Mouse (Mus musculus) granulocyte monocyte progenitor cell, adult 5-6 weeks (primary cell): ENCODE measurements around the gene Adra1b. TPM values are rescaled to one million over a fixed set of nuclear protein-coding genes. Genes with fewer than 3 reads are reported as not detected.

Experiments used
- ATAC-seq: replicated peaks from 2 replicates; pipeline ENCODE4 v1.8.0; 2016; ENCODE audit warnings: mild to moderate bottlenecking, moderate TSS enrichment, inconsistent platforms; ENCODE audit not compliant: poor library complexity, severe bottlenecking
- total RNA-seq, 2 experiments: library from RNA; stranded (forward) in 1 of 2; stranded (reverse) in 1 of 2; fragments of 200-712, 200-1000 nt in 1 of 2; fragments of >200 nt in 1 of 2; fragmentation: Nextera tagmentation in 1 of 2; gene quantifications; 2 replicates each; pipeline ENCODE4 v1.2.3; 2014 to 2017

Adra1b gene
- total RNA-seq (2014; fragmentation: Nextera tagmentation) (not detected in 2 replicates), total RNA-seq (2017) (not detected in 2 replicates)

DNA sequence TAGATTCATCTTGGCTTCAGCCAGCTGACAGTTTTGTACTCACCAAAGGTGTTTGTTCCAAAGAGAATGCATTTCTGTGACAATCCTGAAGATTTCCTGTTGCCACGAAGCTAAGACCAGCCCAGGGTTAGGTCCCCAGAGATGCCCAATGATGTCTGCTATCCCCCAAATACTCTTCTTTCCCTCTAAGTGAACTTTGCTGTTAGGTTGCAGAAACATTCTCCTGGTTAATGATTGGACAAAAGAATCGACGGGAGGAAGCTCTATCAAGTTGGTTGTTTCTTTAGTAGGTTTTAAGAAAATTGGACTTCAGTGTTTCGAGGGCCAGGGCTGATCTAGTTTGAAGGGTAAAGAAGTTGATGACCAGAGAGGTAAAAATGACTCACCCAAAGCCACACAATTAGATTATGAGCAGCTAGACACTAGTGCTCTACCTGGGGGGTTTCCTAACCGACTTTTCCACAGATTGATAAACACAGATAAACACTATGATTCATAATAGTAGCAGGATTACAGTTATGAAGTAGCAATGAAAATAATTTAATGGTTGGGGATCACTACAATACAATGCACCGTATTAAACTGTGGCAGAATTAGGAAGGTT, at the start of gene Adra1b:
Gene Adra1b, minus strand, starts transcription at position 160 of the 604 bp plus-strand sequence.
- no peak for ATAC-seq

DNA sequence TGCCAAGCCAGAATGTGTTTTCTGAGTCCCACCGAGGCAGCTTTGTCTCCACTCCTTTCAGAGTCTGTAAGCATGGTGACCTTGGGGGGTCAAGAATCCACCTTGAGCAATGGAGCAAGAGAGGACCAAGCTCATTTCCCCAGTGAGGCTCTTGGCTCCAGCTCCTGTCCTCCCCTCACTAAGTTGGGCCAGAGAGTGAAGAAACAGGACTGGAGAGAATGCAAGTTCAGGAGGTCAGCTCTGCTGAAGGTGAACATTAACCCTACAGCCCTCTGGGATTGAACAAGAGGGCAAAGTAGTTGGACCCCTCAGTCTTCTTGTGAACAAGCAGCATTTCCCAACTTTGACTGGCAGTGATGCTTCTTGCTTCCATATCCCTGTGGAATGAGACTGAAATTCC, 49.3 kb upstream of the Adra1b start:
- ATAC-seq: no peak

DNA sequence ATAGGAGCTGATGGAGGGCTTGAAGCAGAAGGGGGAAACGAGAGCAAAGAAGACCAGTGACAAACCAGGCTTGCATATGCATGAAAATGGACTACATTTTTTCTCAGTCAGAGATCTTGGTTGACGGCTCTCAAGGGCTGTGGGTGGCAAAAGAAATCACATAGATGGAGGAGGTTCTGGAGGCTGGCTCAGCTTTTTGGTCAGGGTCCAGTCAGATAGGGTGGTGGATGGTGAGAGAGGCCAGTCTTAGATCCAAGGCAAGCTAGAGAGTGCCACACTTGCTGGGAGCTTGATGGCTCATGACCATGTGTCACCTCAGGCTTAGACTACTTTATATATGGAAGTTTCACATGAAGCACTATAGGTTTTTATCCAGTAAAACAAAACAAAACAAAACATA, 42.8 kb upstream of the Adra1b start:
- ATAC-seq: no peak

DNA sequence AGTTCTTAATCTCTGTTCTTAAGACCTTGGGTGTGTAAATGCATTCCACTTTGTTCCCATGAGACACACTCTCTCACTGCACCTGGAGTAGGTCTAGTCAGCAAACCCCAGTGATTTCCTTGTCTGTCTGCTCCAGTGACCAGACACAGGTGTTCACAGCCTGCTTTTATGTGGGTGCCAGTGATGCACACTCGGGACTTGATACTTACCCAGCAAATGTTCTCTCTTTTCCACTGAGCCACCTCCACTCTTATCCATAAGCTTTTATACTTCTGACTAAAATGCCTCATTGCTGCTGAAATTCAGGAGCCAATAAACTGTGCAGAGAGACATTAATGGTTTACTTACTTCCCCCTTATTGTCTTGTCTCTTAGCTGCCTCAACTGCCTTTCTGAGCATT, 42.2 kb upstream of the Adra1b start:
- ATAC-seq: no peak

- ATAC-seq: peak; percentile 94
Observed at GRCm38 (mm10) chr11:43940501-43941202, 39.6 kb upstream of the Adra1b start.

GRCm38 (mm10) chr11:43936023-43936422, 35.0 kb upstream of the Adra1b start:
- ATAC-seq: no peak

DNA sequence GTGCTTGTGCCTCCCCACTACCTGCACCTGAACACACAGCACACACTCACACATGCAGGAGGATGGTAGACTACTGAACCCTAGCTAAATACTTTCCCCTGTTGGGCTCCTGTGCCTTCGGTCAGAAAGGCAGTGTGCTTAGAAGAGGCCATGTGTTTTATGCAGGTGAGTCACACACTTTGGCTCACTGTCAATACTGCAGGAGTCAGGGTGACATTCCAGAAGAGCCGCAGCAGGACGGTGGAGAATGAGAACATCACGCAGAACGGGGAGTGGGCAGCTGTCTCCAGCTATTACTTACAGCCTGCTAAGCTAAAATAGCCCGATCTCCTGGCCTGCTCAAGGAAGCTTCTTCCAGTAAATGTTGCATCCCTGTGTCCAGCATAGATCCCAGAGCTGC, 32.5 kb upstream of the Adra1b start:
- ATAC-seq: no peak

DNA sequence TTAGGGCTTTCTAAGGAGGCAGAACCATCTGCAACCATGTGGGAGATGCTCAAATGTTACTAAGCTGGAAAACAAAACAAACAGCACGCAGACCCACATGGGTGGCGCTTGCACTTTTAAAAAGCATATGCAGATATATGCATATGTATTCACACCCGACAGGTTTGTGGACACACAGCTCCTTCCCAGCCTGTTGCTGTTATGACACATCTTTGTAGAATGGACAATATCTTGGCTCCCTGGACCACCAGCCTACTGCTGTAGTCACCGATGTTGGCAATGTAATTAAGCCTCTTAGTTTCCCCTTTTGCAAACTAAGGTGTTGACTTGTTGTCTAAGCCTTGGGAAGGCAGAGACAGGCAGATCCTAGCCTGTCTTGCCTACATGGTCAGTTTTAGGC, 32.0 kb upstream of the Adra1b start:
- no peak for ATAC-seq

- no peak for ATAC-seq
Observed at GRCm38 (mm10) chr11:43930191-43930590, 29.2 kb upstream of the Adra1b start.

- ATAC-seq: no peak
Observed at GRCm38 (mm10) chr11:43929706-43930105, 28.7 kb upstream of the Adra1b start.

GRCm38 (mm10) chr11:43929178-43929577, 28.2 kb upstream of the Adra1b start:
- no peak for ATAC-seq

- ATAC-seq: no peak
Observed at GRCm38 (mm10) chr11:43927133-43927815, 26.3 kb upstream of the Adra1b start.

- ATAC-seq: no peak
Observed at GRCm38 (mm10) chr11:43926163-43926562, 25.2 kb upstream of the Adra1b start.

GRCm38 (mm10) chr11:43925584-43925983, 24.6 kb upstream of the Adra1b start:
- ATAC-seq: no peak

GRCm38 (mm10) chr11:43921701-43922100, 20.7 kb upstream of the Adra1b start:
- ATAC-seq: no peak

DNA sequence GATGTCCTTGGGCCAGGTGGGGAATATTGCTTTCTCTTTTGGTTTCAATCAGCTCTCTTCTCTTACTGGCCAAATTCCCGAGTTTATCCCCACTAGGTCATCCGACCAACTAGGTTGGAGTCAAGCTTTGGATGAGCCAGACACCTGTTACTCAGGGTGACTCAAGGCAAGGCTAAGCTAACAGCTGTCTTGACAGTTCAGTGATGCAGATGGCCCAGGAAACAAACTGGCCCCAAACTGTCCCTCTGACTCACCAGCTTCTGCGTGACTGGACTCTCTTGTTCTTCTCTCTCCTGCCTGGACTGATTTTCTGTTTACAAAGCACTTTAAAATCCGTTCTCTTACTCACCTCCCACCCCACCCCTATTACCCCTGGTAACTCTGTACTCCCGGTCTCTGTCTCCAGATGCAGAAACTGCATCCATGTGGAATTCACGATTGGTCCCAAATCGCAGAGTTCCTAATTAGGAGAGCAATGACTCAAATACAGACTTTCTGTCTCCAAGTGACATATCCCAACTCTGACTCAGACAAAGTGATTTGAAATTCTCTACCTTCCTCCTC, 18.6 kb upstream of the Adra1b start:
- ATAC-seq: no peak

GRCm38 (mm10) chr11:43914552-43915447, 13.8 kb upstream of the Adra1b start:
- no peak for ATAC-seq

DNA sequence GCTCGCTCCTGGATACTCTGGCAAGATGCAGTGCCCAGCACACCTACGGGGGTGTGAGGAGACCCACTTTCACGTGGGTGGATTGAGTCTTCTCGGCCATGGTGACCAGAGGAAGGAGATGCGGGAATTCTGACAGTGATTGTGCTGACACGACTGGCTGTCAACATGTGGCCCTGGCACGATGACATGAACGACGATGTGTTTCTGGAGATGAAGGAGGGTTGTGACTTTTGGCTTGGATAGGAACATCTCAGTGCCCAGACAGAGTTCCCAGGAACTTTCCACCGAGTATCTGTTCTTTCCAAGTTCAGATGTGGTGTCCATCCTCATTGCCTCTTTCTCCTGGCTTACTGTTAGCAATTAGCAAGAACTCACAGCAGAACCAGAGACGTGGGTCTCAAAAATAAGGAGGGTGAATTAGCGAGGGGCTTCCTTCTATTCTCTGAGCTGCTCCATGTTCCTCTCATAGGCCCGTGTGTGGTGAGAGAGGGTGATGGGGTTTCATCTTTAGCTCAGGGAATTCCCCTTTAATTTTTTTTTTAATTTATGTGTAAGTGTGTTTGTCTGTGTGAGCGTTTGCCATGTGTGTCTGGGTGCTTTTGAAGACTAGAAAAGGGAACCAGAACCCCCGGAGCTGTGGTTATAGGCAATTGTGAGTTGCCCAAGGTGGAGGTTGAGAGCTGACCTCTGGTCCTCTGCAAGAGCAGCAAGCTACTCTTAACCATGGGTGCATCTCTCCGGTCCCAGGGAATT, 11.3 kb upstream of the Adra1b start:
- no peak for ATAC-seq

DNA sequence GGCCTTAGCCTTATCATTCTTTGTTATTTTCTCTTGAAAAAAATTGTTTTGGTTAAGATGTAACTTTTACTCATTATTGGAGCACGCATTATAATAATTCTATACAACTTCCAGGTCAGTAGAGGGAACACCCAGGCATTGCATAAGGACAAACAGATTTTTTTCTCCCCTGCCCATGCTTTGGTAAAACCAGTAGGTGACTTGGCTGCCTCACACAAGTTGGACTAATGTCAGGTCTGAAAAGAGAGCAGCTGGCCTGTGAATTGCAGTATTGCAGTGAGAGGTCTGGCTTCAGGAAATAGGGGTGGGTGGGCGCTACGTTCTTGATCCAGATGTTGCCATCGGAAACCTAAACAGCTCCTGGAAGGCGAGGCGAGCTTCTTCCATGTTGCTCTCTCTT, 10.6 kb upstream of the Adra1b start:
- no peak for ATAC-seq

GRCm38 (mm10) chr11:43903351-43903750, 2.3 kb upstream of the Adra1b start:
- ATAC-seq: no peak
